Mouse (Mus musculus) heart, embryonic 14.5 days (tissue): ENCODE measurements at regions not wholly inside any gene's neighbourhood (a gene's known extent, or its start where the extent isn't known, plus 50 kb on each side); places are given as distances from the start of the nearest gene placed in this dataset.
"Not testable (repeated sequence)": the region's sequence is repeated elsewhere in the genome, so short reads cannot be mapped to it uniquely, and the experiment has no call there.

Experiments
- ATAC-seq: fragments of 200-750 bp; cut with Nextera tagmentation; 2 replicates; pipeline ENCODE4 v1.8.0; 2017; ENCODE audit warnings: low read depth, moderate TSS enrichment; ENCODE audit not compliant: insufficient number of reproducible peaks, insufficient read depth, low FRiP score
- H3K27ac ChIP-seq, 2 experiments: fragments of 200-500 bp in 1 of 2; fragments of 300-500 bp in 1 of 2; sonication (generic) in 1 of 2; replicated peaks in 1 of 2; 2 replicates each; pipeline ENCODE4 v1.5.1; 2012 to 2014; ENCODE audit warnings: low read depth in 2 of 2, low read length in 2 of 2, control low read depth in 1 of 2, mild to moderate bottlenecking in 1 of 2, mixed read lengths in 1 of 2; ENCODE audit not compliant: control insufficient read depth in 1 of 2, insufficient read depth in 1 of 2
- H3K27me3 ChIP-seq: fragments of 300-500 bp; sonication (generic); 2 replicates; pipeline ENCODE4 v1.6.1; 2014; ENCODE audit warnings: mild to moderate bottlenecking, low read length, control low read depth; ENCODE audit not compliant: control insufficient read depth, insufficient read depth
- H3K36me3 ChIP-seq: fragments of 300-500 bp; sonication (generic); 2 replicates; pipeline ENCODE4 v1.6.1; 2014; ENCODE audit warnings: mild to moderate bottlenecking, control low read depth, low read length, mixed read lengths; ENCODE audit not compliant: control insufficient read depth, insufficient read depth
- H3K4me1 ChIP-seq, 2 experiments: fragments of 200-500 bp in 1 of 2; fragments of 300-500 bp in 1 of 2; sonication (generic) in 1 of 2; 2 replicates each; pipeline ENCODE4 v1.6.1; 2012 to 2014; ENCODE audit warnings: low read length in 2 of 2, control low read depth in 1 of 2, mixed read lengths in 1 of 2; ENCODE audit not compliant: control insufficient read depth in 2 of 2, insufficient read depth in 2 of 2
- H3K4me2 ChIP-seq: fragments of 300-500 bp; sonication (generic); 2 replicates; pipeline ENCODE4 v1.6.1; 2014; ENCODE audit warnings: mild to moderate bottlenecking, low read length
- H3K4me3 ChIP-seq, 2 experiments: fragments of 200-500 bp in 1 of 2; fragments of 300-500 bp in 1 of 2; sonication (generic) in 1 of 2; 2 replicates each; pipeline ENCODE4 v1.5.1; 2012 to 2014; ENCODE audit warnings: low read length in 2 of 2, mild to moderate bottlenecking in 2 of 2, control low read depth in 1 of 2, low read depth in 1 of 2, moderate library complexity in 1 of 2; ENCODE audit not compliant: control insufficient read depth in 1 of 2, insufficient read depth in 1 of 2
- H3K9ac ChIP-seq: fragments of 300-500 bp; sonication (generic); 2 replicates; pipeline ENCODE4 v1.6.1; 2014; ENCODE audit warnings: mild to moderate bottlenecking, low read length
- H3K9me3 ChIP-seq: fragments of 300-500 bp; sonication (generic); 2 replicates; pipeline ENCODE4 v1.6.1; 2016; ENCODE audit warnings: low read length, control low read depth; ENCODE audit not compliant: control insufficient read depth
- WGBS: fragments of 180-500 bp; shearing (Covaris S2); extraction: QIAGEN DNeasy Blood & Tissue Kit; methylation state at CpG from one replicate; pipeline ENCODE4 v1.1.7; 2014; 5-methylcytosine and 5-hydroxymethylcytosine counted together

DNA sequence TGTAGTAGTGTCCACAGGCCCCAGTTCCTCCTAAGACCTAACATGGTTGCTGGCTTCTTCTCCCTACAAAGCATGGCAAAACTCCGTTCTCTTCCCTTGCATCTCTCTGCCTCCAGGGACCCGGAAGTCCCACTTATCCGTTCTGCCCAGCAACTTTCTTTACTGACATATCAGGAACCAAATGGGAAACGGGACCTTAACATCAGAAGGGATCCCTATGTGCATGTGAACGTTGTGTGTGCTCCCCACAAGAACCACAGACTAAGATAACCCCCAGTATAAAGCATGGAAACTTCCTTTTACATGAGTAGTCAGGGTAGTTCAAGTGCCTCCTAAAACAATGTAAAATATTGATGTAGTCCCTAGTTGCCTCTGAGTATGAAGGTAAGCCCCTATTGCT lies 61.6 kb downstream of the Zxdb start:
- Histone ChIP-seq H3K4me1 (no peaks in the 10 kb centered on the region), H3K36me3 (no peaks in the 10 kb centered on the region), H3K27me3 (no peaks in the 10 kb centered on the region), H3K4me2 (no peak overlapping the region), H3K9me3 (no peaks in the 10 kb centered on the region), H3K4me3 (no peak overlapping the region), H3K27ac (no peak overlapping the region), H3K9ac (no peak overlapping the region)
- WGBS: 70% methylated on average over 5 of the region's 5 CpGs
- no peak for ATAC-seq

DNA sequence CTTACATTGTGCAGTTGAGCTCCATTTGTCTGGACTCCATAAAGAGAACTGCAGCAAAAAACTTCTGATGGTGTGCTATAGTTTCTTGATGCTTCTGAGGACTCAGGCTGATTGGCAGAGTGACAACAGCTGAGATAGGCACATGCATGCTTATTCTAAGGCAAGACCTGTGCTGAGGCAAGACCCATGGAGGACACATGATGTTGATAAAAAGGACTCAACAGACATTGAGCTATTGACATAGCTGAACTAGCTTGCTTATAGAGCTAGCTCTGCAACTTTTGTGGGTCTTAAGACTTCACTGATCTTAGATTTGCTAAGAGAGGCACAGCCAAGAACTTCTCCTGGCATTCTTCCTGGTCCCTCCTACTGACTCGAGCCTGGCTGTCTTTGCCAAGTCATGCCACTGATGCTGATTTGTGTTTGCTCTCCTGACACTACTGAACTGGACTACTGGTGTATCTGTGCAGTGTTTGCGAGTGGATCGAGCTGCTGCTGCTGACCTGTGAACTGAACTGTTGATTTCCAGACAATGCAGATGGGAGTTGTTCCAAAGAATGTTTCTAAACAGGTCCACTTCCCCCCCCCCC lies 64.1 kb downstream of the Zxdb start:
- Histone ChIP-seq H3K27ac (no peak overlapping the region), H3K27me3 (no peaks in the 10 kb centered on the region), H3K4me3 (no peak overlapping the region), H3K9me3 (no peaks in the 10 kb centered on the region), H3K4me2 (no peak overlapping the region), H3K4me1 (no peaks in the 10 kb centered on the region), H3K36me3 (no peaks in the 10 kb centered on the region), H3K9ac (no peak overlapping the region)
- 58% methylated on average over 3 of the region's 3 CpGs for WGBS
- ATAC-seq: no peak

DNA sequence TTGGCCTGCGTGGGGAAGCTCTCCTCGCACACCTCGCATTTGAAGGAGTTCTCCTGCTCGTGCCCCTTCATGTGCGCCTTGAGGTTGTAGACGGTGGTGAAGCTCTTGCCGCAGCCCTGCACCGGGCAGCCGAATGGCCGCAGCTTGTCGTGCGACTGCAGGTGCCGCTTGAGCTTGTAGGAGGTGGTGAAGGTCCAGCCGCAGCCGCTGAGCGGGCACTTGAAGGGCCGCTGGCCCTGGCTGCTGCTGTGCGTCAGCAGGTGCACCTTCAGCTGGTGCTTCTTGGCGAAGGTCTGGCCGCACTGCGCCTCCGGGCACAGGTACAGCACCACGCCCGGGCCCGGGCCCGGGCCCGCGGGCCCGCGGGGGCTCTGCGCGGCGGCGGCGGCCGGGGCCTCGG lies 72.5 kb downstream of the Zxdb start:
- not testable (repeated sequence) for H3K9me3 ChIP-seq, H3K9ac ChIP-seq, H3K4me2 ChIP-seq, H3K36me3 ChIP-seq, H3K4me1 ChIP-seq, H3K4me3 ChIP-seq, H3K27ac ChIP-seq, H3K27me3 ChIP-seq
- ATAC-seq: peak; percentile 24; the same call in 1 of the 2 replicates
- WGBS: no CpG with 5 or more reads among the region's 37 CpGs

DNA sequence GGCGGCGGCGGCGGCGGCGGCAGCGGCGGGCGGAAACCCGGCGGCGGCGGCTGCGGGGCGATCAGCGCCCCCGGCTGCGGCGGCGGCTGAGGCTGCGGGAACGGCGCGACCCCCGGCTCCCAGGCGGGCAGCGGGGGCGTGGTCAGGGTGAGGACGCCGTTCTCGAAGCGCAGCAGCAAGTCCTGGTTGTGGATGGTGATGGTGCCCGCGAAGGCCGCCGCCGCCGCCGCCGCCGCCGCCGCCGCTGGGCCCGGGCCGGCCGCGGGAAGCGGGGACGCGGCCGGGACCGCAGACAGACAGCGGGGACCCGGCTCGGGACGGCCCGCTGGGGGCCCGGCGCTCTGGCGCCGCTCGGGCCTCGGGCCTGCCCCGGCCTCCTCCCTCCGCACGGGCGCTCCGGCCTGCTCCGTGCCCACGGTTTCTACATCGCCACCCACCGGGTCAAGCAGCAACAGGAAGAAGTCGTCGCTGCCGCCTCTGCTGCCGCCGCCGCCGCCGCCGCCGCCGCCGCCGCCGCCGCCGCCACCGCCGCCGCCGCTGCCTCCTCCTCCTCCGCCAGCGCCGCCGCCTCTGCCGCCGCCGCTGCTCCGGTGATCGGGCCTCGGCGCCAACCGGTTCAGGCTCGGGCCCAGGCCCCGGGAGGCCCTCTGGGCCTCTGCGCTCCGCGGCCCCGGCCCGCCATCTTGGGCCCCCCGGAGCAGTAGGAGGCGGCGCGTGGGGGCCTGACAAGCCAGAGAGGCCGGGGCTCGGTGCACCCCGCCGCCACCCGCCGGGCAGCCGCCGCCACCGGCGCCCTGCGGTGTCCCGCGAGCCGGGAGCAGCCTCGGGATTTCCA lies 73.2 kb downstream of the Zxdb start:
- H3K9ac ChIP-seq, H3K27me3 ChIP-seq, H3K4me2 ChIP-seq, H3K27ac ChIP-seq, H3K36me3 ChIP-seq, H3K9me3 ChIP-seq, H3K4me3 ChIP-seq, H3K4me1 ChIP-seq: not testable (repeated sequence)
- WGBS: no CpG with 5 or more reads among the region's 131 CpGs
- peak; percentile 69 for ATAC-seq

DNA sequence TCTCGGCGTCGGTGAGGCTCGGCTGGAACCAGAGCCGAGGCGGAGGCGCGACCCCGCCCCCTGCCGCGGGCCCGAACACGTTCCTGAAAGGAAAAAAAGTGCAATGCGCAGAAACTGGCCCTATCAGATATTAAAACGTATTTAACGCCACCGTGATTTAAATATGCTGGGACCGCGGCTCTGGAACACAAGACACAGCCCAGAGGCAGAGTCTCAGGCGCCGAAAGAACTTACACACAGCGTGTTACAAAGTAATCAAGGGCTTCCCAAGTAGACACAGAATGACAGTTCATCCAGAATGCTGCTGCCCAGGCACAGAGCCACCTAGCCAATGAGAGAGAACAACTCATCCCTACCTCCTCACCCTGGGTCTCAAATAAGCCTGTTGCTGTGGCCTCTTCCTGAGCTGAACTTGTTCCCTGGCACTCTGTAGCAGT lies 73.8 kb downstream of the Zxdb start:
- not testable (repeated sequence) for H3K36me3 ChIP-seq, H3K27ac ChIP-seq, H3K4me3 ChIP-seq, H3K4me2 ChIP-seq, H3K4me1 ChIP-seq, H3K9me3 ChIP-seq, H3K27me3 ChIP-seq, H3K9ac ChIP-seq
- peak; percentile 23; the same call in 1 of the 2 replicates for ATAC-seq
- WGBS: no CpG with 5 or more reads among the region's 22 CpGs

DNA sequence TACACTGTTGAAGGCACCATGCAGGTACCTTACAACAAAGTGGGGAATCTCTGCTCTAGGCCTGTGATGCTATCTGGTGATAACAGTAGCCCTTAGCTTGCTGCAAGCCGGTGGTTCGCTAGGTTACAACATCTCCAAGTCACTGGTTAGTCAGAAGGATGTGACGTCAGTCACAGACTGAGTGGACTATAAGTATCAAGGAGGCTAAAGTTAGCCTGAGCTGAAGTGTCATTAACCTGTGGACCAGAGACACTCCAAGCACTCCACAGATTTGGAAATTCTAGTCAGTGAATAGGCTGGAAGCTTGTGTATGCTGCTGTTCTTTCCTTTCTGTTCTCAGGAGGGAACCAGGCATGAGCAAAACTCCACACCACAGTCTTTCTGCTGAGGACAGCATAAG lies 88.4 kb downstream of the Zxdb start:
- H3K36me3 ChIP-seq, H3K27me3 ChIP-seq, H3K4me3 ChIP-seq, H3K4me2 ChIP-seq, H3K9me3 ChIP-seq, H3K9ac ChIP-seq, H3K4me1 ChIP-seq, H3K27ac ChIP-seq, ATAC-seq: not testable (repeated sequence)
- no CpG with 5 or more reads among the region's 3 CpGs for WGBS

DNA sequence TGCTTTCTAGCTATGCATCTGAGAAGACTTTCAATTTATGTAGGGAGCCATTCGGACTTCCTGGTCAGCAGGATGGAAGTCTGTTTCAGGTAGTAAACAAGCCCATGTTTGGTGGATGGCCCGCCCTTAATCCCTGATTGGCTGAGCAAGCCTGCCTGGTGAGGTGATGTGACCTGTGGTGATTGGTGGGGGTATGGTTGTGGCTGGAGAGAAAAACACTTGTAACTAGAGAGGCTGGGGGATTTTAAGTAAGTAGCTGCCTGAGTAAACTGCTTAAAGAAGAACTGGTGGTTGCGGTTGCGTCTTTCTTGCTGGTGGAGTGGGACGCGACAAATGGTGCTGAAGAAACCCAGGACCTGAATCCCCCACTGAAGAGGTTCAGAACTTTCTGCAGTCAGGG lies 103.2 kb downstream of the Zxdb start:
- 87% methylated on average over 6 of the region's 6 CpGs for WGBS
- not testable (repeated sequence) for ATAC-seq, H3K27ac ChIP-seq, H3K36me3 ChIP-seq, H3K9me3 ChIP-seq, H3K4me1 ChIP-seq, H3K27me3 ChIP-seq, H3K4me3 ChIP-seq, H3K4me2 ChIP-seq, H3K9ac ChIP-seq
